Mouse (Mus musculus) limb, embryonic 14.5 days (tissue): Measurements from ENCODE around the gene Cd164. TPM values are rescaled to one million over a fixed set of nuclear protein-coding genes. Genes with fewer than 3 reads are reported as not detected.

Experiments
- ATAC-seq: fragments of 200-750 bp; cut with Nextera tagmentation; 2 replicates; pipeline ENCODE4 v1.8.0; 2017; ENCODE audit warnings: low read depth, moderate number of reproducible peaks, moderate TSS enrichment; ENCODE audit not compliant: low FRiP score
- DNase-seq: peaks from one replicate; pipeline ENCODE4 v3.0.0-alpha.2; 2015; ENCODE audit warnings: low spot score
- H3K27ac ChIP-seq: fragments of 300-500 bp; sonication (generic); replicated peaks from 2 replicates; pipeline ENCODE4 v1.5.1; 2014; ENCODE audit warnings: low read depth, mild to moderate bottlenecking, low read length, moderate library complexity, mixed read lengths
- H3K27me3 ChIP-seq: fragments of 300-500 bp; sonication (generic); 2 replicates; pipeline ENCODE4 v1.6.1; 2014; ENCODE audit warnings: low read length, mixed read lengths; ENCODE audit not compliant: control insufficient read depth, insufficient read depth
- H3K36me3 ChIP-seq: fragments of 300-500 bp; sonication (generic); 2 replicates; pipeline ENCODE4 v1.6.1; 2014; ENCODE audit warnings: mild to moderate bottlenecking, low read length, moderate library complexity, mixed read lengths; ENCODE audit not compliant: control insufficient read depth, insufficient read depth
- H3K4me1 ChIP-seq: fragments of 300-500 bp; sonication (generic); 2 replicates; pipeline ENCODE4 v1.6.1; 2014; ENCODE audit warnings: antibody characterized with exemption, low read length, mixed read lengths; ENCODE audit not compliant: control insufficient read depth, insufficient read depth
- H3K4me2 ChIP-seq: fragments of 300-500 bp; sonication (generic); replicated peaks from 2 replicates; pipeline ENCODE4 v1.6.1; 2014; ENCODE audit warnings: low read depth, mild to moderate bottlenecking, low read length, moderate library complexity; ENCODE audit not compliant: severe bottlenecking
- H3K4me3 ChIP-seq: fragments of 300-500 bp; sonication (generic); replicated peaks from 2 replicates; pipeline ENCODE4 v1.5.1; 2014; ENCODE audit warnings: low read length
- H3K9ac ChIP-seq: fragments of 300-500 bp; sonication (generic); 2 replicates; pipeline ENCODE4 v1.6.1; 2014; ENCODE audit warnings: mild to moderate bottlenecking, low read depth, low read length, moderate library complexity; ENCODE audit not compliant: severe bottlenecking
- H3K9me3 ChIP-seq: fragments of 300-500 bp; sonication (generic); 2 replicates; pipeline ENCODE4 v1.6.1; 2016; ENCODE audit warnings: low read length; ENCODE audit not compliant: control insufficient read depth
- POLR2A ChIP-seq: fragments of 200-500 bp; IDR thresholded peaks from 2 replicates; pipeline ENCODE4 v1.8.0; 2012; ENCODE audit warnings: inconsistent platforms, mild to moderate bottlenecking, moderate library complexity, borderline replicate concordance; ENCODE audit not compliant: insufficient read depth, insufficient read length; ENCODE audit errors: extremely low read depth
- WGBS: fragments of 180-500 bp; shearing (Covaris S2); extraction: QIAGEN DNeasy Blood & Tissue Kit; methylation state at CpG from one replicate; pipeline ENCODE4 v1.1.7; 2014; 5-methylcytosine and 5-hydroxymethylcytosine counted together
- polyA plus RNA-seq, 2 experiments: library from polyadenylated mRNA; depleted of rRNA in 1 of 2; stranded (reverse) in 1 of 2; unstranded in 1 of 2; fragments of >200 nt; fragmentation: Nextera tagmentation in 1 of 2; extraction: Ambion mirVana in 1 of 2; gene quantifications; 2 replicates each; pipeline versions ENCODE4 v1.2.1 to v1.2.3; 2012 to 2014

Cd164 gene
- polyA plus RNA-seq, 2 experiments = 160 to 209 TPM

- H3K9ac ChIP-seq = no peak overlapping the region
- H3K36me3 ChIP-seq = peaks cover 19% of the 10 kb centered on the region
- no peak overlapping the region for H3K4me3 ChIP-seq
- H3K4me2 ChIP-seq = no peak overlapping the region
- no peak for TF ChIP-seq POLR2A
- DNase-seq = no peak
- ATAC-seq = no peak
- H3K27ac ChIP-seq = 0 out of 2 replicates have a peak overlapping the region, but pooled peaks have one; percentile 38
- 52% methylated on average over 1 of the region's 1 CpGs for WGBS
- peaks cover 19% of the 10 kb centered on the region for H3K4me1 ChIP-seq
- H3K27me3 ChIP-seq = no peaks in the 10 kb centered on the region
- no peaks in the 10 kb centered on the region for H3K9me3 ChIP-seq
Observed at GRCm38 (mm10) chr10:41474981-41475391, 44.2 kb upstream of the Cd164 start.

- no peaks in the 10 kb centered on the region for H3K27me3 ChIP-seq
- peak; percentile 71 for ATAC-seq
- H3K9me3 ChIP-seq = no peaks in the 10 kb centered on the region
- H3K27ac ChIP-seq = peak within 1 kb of the TSS; percentile 84
- H3K9ac ChIP-seq = peak within 1 kb of the TSS; percentile 76
- WGBS = 1% methylated on average over 35 of the region's 35 CpGs
- peak within 1 kb of the TSS; percentile 67 for H3K4me2 ChIP-seq
- H3K36me3 ChIP-seq = peaks cover 26% of the 10 kb centered on the region
- peak; percentile 65; the same call in 1 of the 2 replicates for TF ChIP-seq POLR2A
- peak; percentile 67 for DNase-seq
- H3K4me1 ChIP-seq = peaks cover 19% of the 10 kb centered on the region
- H3K4me3 ChIP-seq = peak within 1 kb of the TSS; percentile 64
Observed at GRCm38 (mm10) chr10:41476171-41477017, 42.8 kb upstream of the Cd164 start, which contains the start of gene Mical1. Gene Mical1, plus strand, starts transcription at chr10:41476314.

- peak; percentile 10; the same call in 1 of the 2 replicates for ATAC-seq
- H3K36me3 ChIP-seq = peaks cover 32% of the 10 kb centered on the region
- H3K4me2 ChIP-seq = peak overlapping the region; percentile 67
- TF ChIP-seq POLR2A = no peak
- H3K27me3 ChIP-seq = no peaks in the 10 kb centered on the region
- H3K4me3 ChIP-seq = peak overlapping the region; percentile 64
- WGBS = 3% methylated on average over 9 of the region's 9 CpGs
- H3K27ac ChIP-seq = peak overlapping the region; percentile 84
- peaks cover 19% of the 10 kb centered on the region for H3K4me1 ChIP-seq
- H3K9me3 ChIP-seq = no peaks in the 10 kb centered on the region
- H3K9ac ChIP-seq = peak overlapping the region; percentile 76
- DNase-seq = peak; percentile 35
Observed at GRCm38 (mm10) chr10:41477018-41477277, 42.3 kb upstream of the Cd164 start.

GRCm38 (mm10) chr10:41477278-41478181, 41.7 kb upstream of the Cd164 start:
- TF ChIP-seq POLR2A = no peak
- peak; percentile 76 for ATAC-seq

GRCm38 (mm10) chr10:41479961-41480360, 39.3 kb upstream of the Cd164 start:
- Histone ChIP-seq H3K4me3 (no peak overlapping the region), H3K9me3 (no peaks in the 10 kb centered on the region), H3K4me2 (no peak overlapping the region), H3K9ac (no peak overlapping the region), H3K4me1 (peaks cover 13% of the 10 kb centered on the region), H3K27ac (no peak overlapping the region), H3K36me3 (peaks cover 58% of the 10 kb centered on the region), H3K27me3 (no peaks in the 10 kb centered on the region)
- 96% methylated on average over 3 of the region's 3 CpGs for WGBS
- ATAC-seq (no peak), DNase-seq (no peak)
- no peak for TF ChIP-seq POLR2A

More at GRCm38 (mm10) chr10:41477278-41478181, 41.7 kb upstream of the Cd164 start:
- peaks cover 19% of the 10 kb centered on the region for H3K4me1 ChIP-seq
- peaks cover 38% of the 10 kb centered on the region for H3K36me3 ChIP-seq
- peak; percentile 72 for DNase-seq
- peak overlapping the region; percentile 84 for H3K27ac ChIP-seq
- peak overlapping the region; percentile 67 for H3K4me2 ChIP-seq
- 3% methylated on average over 20 of the region's 20 CpGs for WGBS
- H3K4me3 ChIP-seq = peak overlapping the region; percentile 64
- peak overlapping the region; percentile 76 for H3K9ac ChIP-seq
- no peaks in the 10 kb centered on the region for H3K27me3 ChIP-seq
- H3K9me3 ChIP-seq = no peaks in the 10 kb centered on the region
